Mouse (Mus musculus): ENCODE measurements around the gene Mindy2. TPM values are rescaled to one million over a fixed set of nuclear protein-coding genes. Genes with fewer than 3 reads are reported as not detected.

Gene Mindy2
- total RNA-seq (2014; rRNA removed) (44.1 and 51.6 TPM in 2 replicates), polyA plus RNA-seq (2015; fragmentation: Nextera tagmentation; extraction: Ambion mirVana) (17.5 and 19.9 TPM in 2 replicates)

DNA sequence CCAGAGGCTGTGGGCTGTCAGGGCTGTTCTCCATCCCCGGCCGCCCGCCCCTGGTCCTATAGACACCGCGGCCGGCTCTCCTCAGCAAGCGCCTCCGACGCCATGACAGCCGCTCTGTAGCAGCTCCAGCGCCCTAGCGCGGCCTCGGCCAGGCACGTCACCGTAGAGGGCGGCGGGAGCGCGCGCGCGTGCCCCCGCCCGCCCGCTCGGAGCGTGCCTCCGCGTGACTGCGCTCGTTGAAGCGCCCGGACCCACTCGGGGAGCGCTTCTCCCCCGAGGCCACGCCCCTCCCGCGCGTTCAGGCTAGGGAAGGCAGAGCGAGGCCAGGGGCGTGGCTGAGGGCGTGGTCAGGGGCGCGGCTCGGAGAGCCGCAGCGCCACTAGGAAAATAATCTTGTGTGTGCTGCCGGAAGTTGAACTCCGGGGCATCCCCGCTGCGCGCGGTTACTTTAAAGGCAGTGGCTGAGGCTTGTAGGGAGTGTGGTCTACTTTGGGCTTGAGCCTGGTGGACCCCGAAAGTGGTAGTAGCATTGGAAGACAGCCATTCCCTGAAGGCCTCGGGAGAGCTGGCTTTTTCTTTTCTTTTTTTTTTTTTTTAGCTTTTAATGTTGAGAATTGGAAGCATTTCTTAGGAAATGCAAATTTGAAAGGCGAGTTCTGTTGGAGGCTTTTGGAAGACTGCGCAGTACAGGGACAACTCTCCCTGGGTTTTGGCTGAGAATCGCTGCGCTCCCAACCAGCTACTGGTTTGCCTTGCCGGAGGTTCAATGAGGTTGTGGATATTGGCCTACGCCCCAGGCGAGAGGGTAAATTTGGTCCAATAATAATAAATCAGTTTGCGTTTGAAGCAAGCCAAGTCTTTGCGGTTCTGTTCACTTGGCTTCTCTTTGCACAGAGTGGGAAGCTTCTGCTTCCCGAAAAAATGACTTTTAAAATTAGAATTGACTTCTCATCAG, at the start of gene Mindy2:
TSS of gene Mindy2 (minus strand) at position 162 of the 955 bp plus-strand sequence.
- peak within 1 kb of the TSS; percentile 96 for H3K27ac ChIP-seq (ENCODE audit: low read depth, low read length)
- peak within 1 kb of the TSS; percentile 99 for H3K4me3 ChIP-seq (ENCODE audit: low read depth, low read length)
- 2% methylated on average over 59 of the region's 67 CpGs for WGBS

DNA sequence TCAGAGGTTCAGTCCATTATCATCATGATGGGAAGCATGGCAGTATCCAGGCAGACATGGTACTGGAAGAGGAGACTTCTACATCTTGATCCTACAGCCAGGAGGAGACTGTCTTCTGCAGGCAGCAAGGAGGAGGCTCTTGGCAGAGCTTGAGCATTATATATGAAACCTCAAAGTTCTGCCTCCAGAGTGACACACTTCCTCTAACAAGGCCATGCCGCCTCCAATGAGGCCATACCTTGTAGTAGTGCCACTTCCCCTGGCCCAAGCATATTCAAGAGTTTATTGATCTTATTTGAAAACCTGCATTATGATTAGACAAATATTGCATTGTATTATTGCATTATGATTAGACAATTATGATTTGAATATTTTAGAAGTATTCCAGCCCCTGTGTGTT, 49.5 kb upstream of the Mindy2 start:
- H3K9me3 ChIP-seq (ENCODE audit: low read length), result no peaks in the 10 kb centered on the region
- no peak for TF ChIP-seq CTCF (IDR thresholded peaks at IDR 0.05)
- no peak overlapping the region for H3K27ac ChIP-seq (ENCODE audit: low read depth, low read length)
- DNase-seq (ENCODE audit: low spot score), result no peak
- no peak overlapping the region for H3K9ac ChIP-seq (replicated peaks; ENCODE audit: low read length, poor library complexity, severe bottlenecking)
- no peaks in the 10 kb centered on the region for H3K4me1 ChIP-seq (ENCODE audit: insufficient read depth, low read length)
- no peak overlapping the region for H3K4me2 ChIP-seq (ENCODE audit: low read depth, low read length, poor library complexity, severe bottlenecking)
- H3K4me3 ChIP-seq (ENCODE audit: low read depth, low read length), result no peak overlapping the region
- no peaks in the 10 kb centered on the region for H3K27me3 ChIP-seq (ENCODE audit: insufficient read depth, low read length)
- 97% methylated on average over 1 of the region's 1 CpGs for WGBS
- no peak for ATAC-seq (ENCODE audit: low FRiP score)
- H3K36me3 ChIP-seq (ENCODE audit: insufficient read depth, low read length), result no peaks in the 10 kb centered on the region

More for the DNA sequence above, at the start of gene Mindy2:
- no peaks in the 10 kb centered on the region for H3K27me3 ChIP-seq (ENCODE audit: insufficient read depth, low read length)
- H3K9me3 ChIP-seq (ENCODE audit: low read length), result no peaks in the 10 kb centered on the region
- H3K36me3 ChIP-seq (ENCODE audit: insufficient read depth, low read length), result no peaks in the 10 kb centered on the region
- TF ChIP-seq CTCF (IDR thresholded peaks at IDR 0.05), result no peak
- peak within 1 kb of the TSS; percentile 95 for H3K9ac ChIP-seq (replicated peaks; ENCODE audit: low read length, poor library complexity, severe bottlenecking)
- H3K4me2 ChIP-seq (ENCODE audit: low read depth, low read length, poor library complexity, severe bottlenecking), result peak within 1 kb of the TSS; percentile 67
- DNase-seq (ENCODE audit: low spot score) (peak; percentile 98), ATAC-seq (ENCODE audit: low FRiP score) (peak; percentile 97)
- peaks cover 9% of the 10 kb centered on the region; the same call in 1 of the 2 replicates for H3K4me1 ChIP-seq (ENCODE audit: insufficient read depth, low read length)

DNA sequence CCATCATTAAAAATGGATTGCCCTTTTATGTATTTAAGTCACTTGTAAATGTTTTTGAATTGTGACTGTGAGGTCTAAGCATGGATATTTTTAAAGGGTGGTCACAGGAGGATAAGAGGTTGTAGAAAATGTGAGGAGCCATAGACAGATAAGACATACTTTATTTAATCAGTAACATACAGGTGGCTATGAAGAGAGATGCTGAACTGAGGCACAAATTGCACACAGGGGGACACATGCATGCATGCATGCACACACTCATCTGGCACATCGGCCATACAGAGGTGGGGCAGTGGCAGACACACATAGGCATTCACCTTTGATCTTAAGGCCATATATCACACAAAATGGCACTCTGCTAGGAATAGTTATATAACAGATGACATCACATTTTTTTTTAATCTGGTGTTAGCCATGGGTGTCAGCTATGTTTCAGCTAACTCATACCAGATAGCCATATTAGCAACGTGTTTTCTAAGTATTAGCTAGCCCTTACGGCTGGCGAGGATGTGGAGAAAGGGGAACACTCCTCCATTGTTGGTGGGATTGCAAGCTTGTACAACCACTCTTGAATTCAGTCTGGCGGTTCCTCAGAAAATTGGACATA, 46.7 kb upstream of the Mindy2 start:
- H3K27ac ChIP-seq (ENCODE audit: low read depth, low read length), result no peak overlapping the region
- ATAC-seq (ENCODE audit: low FRiP score) (no peak), DNase-seq (ENCODE audit: low spot score) (no peak)
- H3K27me3 ChIP-seq (ENCODE audit: insufficient read depth, low read length), result no peaks in the 10 kb centered on the region
- no peaks in the 10 kb centered on the region for H3K36me3 ChIP-seq (ENCODE audit: insufficient read depth, low read length)
- H3K9ac ChIP-seq (replicated peaks; ENCODE audit: low read length, poor library complexity, severe bottlenecking), result no peak overlapping the region
- no peaks in the 10 kb centered on the region for H3K9me3 ChIP-seq (ENCODE audit: low read length)
- 97% methylated on average over 5 of the region's 5 CpGs for WGBS
- no peaks in the 10 kb centered on the region for H3K4me1 ChIP-seq (ENCODE audit: insufficient read depth, low read length)
- no peak overlapping the region for H3K4me2 ChIP-seq (ENCODE audit: low read depth, low read length, poor library complexity, severe bottlenecking)
- TF ChIP-seq CTCF (IDR thresholded peaks at IDR 0.05), result no peak
- no peak overlapping the region for H3K4me3 ChIP-seq (ENCODE audit: low read depth, low read length)

DNA sequence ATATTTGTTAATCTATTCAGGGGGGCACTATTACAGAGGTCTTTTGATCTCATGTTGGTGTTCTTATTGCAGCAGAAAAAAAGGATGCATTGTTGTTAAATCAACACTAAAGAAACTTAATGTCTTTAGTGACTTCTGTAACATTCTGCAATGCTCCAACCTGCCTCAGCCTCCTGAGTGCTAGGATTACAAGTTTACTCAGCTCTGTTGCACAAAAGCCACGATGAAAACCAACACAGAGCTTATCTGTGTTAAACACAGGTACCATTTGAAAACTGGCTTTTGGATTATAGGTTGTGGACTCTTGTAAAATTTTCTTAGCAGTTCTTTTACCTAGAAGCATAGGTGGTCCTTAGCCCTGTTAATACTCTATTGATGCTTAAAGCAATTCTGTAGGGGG, 41.1 kb upstream of the Mindy2 start:
- H3K27me3 ChIP-seq (ENCODE audit: insufficient read depth, low read length), result no peaks in the 10 kb centered on the region
- H3K4me3 ChIP-seq (ENCODE audit: low read depth, low read length), result no peak overlapping the region
- DNase-seq (ENCODE audit: low spot score) (no peak), ATAC-seq (ENCODE audit: low FRiP score) (no peak)
- TF ChIP-seq CTCF (IDR thresholded peaks at IDR 0.05), result no peak
- no peaks in the 10 kb centered on the region for H3K9me3 ChIP-seq (ENCODE audit: low read length)
- H3K27ac ChIP-seq (ENCODE audit: low read depth, low read length), result no peak overlapping the region
- H3K4me1 ChIP-seq (ENCODE audit: insufficient read depth, low read length), result no peaks in the 10 kb centered on the region
- H3K9ac ChIP-seq (replicated peaks; ENCODE audit: low read length, poor library complexity, severe bottlenecking), result no peak overlapping the region
- H3K36me3 ChIP-seq (ENCODE audit: insufficient read depth, low read length), result no peaks in the 10 kb centered on the region
- WGBS, result 83% methylated on average over 1 of the region's 1 CpGs
- no peak overlapping the region for H3K4me2 ChIP-seq (ENCODE audit: low read depth, low read length, poor library complexity, severe bottlenecking)

DNA sequence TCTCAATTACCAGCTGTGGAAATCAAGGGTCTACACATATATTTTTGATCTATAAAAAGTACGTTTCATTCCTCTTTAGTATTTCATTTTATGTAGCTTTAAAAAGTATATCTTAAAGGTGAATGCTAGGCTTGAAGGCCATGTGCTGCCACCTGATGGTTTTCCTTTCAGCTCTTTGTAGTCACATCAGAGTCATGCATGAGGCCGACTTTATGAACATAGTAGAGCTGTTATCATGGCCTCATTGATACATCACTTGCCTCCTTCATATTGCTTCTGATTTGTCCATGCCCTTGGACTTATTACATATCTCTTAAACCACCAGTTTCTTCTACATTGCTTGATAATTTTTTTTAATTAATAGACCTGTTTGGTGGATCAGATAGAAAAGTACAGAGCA, 38.7 kb upstream of the Mindy2 start:
- H3K4me2 ChIP-seq (ENCODE audit: low read depth, low read length, poor library complexity, severe bottlenecking), result no peak overlapping the region
- no peak overlapping the region for H3K27ac ChIP-seq (ENCODE audit: low read depth, low read length)
- H3K4me3 ChIP-seq (ENCODE audit: low read depth, low read length), result no peak overlapping the region
- 83% methylated on average over 2 of the region's 2 CpGs for WGBS
- H3K4me1 ChIP-seq (ENCODE audit: insufficient read depth, low read length), result 0 out of 2 replicates have a peak, but pooled peaks cover 2% of the 10 kb centered on the region
- no peaks in the 10 kb centered on the region for H3K9me3 ChIP-seq (ENCODE audit: low read length)
- no peak for DNase-seq (ENCODE audit: low spot score)
- ATAC-seq (ENCODE audit: low FRiP score), result no peak
- no peaks in the 10 kb centered on the region for H3K27me3 ChIP-seq (ENCODE audit: insufficient read depth, low read length)
- no peak overlapping the region for H3K9ac ChIP-seq (replicated peaks; ENCODE audit: low read length, poor library complexity, severe bottlenecking)
- TF ChIP-seq CTCF (IDR thresholded peaks at IDR 0.05), result no peak
- H3K36me3 ChIP-seq (ENCODE audit: insufficient read depth, low read length), result no peaks in the 10 kb centered on the region
